ENCODE assay signal across 8 mouse cellular contexts in the genomic region with DNA sequence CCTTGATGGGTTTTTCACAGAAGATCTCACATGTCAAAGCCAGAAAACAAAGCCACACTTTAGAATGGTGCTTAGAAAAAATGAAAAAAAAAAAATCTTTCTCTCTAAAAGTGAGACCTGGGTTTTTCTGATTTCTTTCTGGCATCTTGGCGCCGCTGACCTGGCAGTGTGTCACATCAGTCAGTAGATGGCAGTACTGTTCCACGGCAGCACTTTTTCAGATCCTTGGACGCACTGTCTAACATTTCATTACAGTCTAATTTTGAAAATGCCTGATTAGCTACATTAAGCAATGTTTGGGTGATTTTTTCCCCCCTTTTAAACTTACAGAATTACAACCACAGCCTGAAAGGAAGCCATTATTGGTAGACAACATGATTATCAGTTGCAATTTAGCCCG.
DNase-seq lines count a peak whose midpoint lies in the region; ATAC-seq lines count a peak whose summit lies in the region.

No protein-coding gene starts in this region.

- WGBS in forebrain, embryonic 12.5 days = 8% methylated on average over 5 of the region's 5 CpGs

- no peaks in the 10 kb centered on the region for H3K27me3 ChIP-seq in forebrain, embryonic 12.5 days

- DNase-seq in cerebellum, adult 11 months = peak; percentile 50
- DNase-seq in CD4-positive helper T cell, adult 2 months (ENCODE audit: low read depth, low spot score) = peak; percentile 57
- DNase-seq in brain, adult 2 months (ENCODE audit: low read depth, low spot score) = peak; percentile 82
- peak; percentile 39 for DNase-seq in hindlimb bud, embryonic 11.5 days (ENCODE audit: extremely low spot score, low read depth, low spot score)
- DNase-seq in lung, adult 18-20 months = peak; percentile 48 to 51
- DNase-seq in retina, embryonic 14.5 days (ENCODE audit: low spot score) = peak; percentile 87

- H3K9me3 ChIP-seq in forebrain, embryonic 12.5 days = no peaks in the 10 kb centered on the region

- H3K9ac ChIP-seq in forebrain, embryonic 12.5 days = no peak overlapping the region

- no peak overlapping the region for H3K4me2 ChIP-seq in forebrain, embryonic 12.5 days

- no peak overlapping the region for H3K4me3 ChIP-seq in forebrain, embryonic 12.5 days (replicated peaks)

- no peaks in the 10 kb centered on the region for H3K36me3 ChIP-seq in forebrain, embryonic 12.5 days (replicated peaks)

- no peak overlapping the region for H3K27ac ChIP-seq in forebrain, embryonic 12.5 days

- ATAC-seq in cerebellum, adult (ENCODE audit: insufficient number of reproducible peaks, low FRiP score, low TSS enrichment) = no peak
- ATAC-seq in forebrain, embryonic 12.5 days (ENCODE audit: low FRiP score) = peak; percentile 49; the same call in 1 of the 2 replicates

- peaks cover 47% of the 10 kb centered on the region for H3K4me1 ChIP-seq in forebrain, embryonic 12.5 days
